Mouse (Mus musculus) cerebellum, adult 11 months (tissue): ENCODE measurements at regions not wholly inside any gene's neighbourhood (a gene's known extent, or its start where the extent isn't known, plus 50 kb on each side); places are given as distances from the start of the nearest gene placed in this dataset.
A peak's percentile ranks its signal among the peaks of the same experiment; 100 is the strongest.

Experiments used
- DNase-seq: peaks from one replicate; pipeline ENCODE4 v3.0.0; 2022

- no peak for DNase-seq
These were observed 443.4 kb upstream of the Zmiz1 start for GRCm38 (mm10) chr14:25015288-25016238.

GRCm38 (mm10) chr14:25017860-25018259 is 441.1 kb upstream of the Zmiz1 start:
- no peak for DNase-seq

GRCm38 (mm10) chr14:25019306-25019905 is 439.6 kb upstream of the Zmiz1 start:
- DNase-seq = no peak

- DNase-seq = no peak
These were observed 436.3 kb upstream of the Zmiz1 start for GRCm38 (mm10) chr14:25022523-25023269.

GRCm38 (mm10) chr14:25023270-25023800 is 435.6 kb upstream of the Zmiz1 start:
- DNase-seq = no peak

- peak; percentile 50 for DNase-seq
These were observed 433.9 kb upstream of the Zmiz1 start for GRCm38 (mm10) chr14:25025074-25025473.

- DNase-seq = peak; percentile 67
These were observed 431.9 kb upstream of the Zmiz1 start for GRCm38 (mm10) chr14:25027076-25027475.

GRCm38 (mm10) chr14:25027842-25028241 is 431.1 kb upstream of the Zmiz1 start:
- no peak for DNase-seq

- DNase-seq = no peak
These were observed 428.1 kb upstream of the Zmiz1 start for GRCm38 (mm10) chr14:25030881-25031280.

GRCm38 (mm10) chr14:25031756-25032680 is 427.0 kb upstream of the Zmiz1 start:
- no peak for DNase-seq

- no peak for DNase-seq
These were observed 426.1 kb upstream of the Zmiz1 start for GRCm38 (mm10) chr14:25032899-25033298.

- no peak for DNase-seq
These were observed 416.7 kb upstream of the Zmiz1 start for GRCm38 (mm10) chr14:25042265-25042664.

- DNase-seq = no peak
These were observed 414.9 kb upstream of the Zmiz1 start for GRCm38 (mm10) chr14:25044106-25044505.

- DNase-seq = no peak
These were observed 414.1 kb upstream of the Zmiz1 start for GRCm38 (mm10) chr14:25044867-25045266.

GRCm38 (mm10) chr14:25050674-25051251 is 408.2 kb upstream of the Zmiz1 start:
- DNase-seq = no peak

- DNase-seq = no peak
These were observed 406.8 kb upstream of the Zmiz1 start for GRCm38 (mm10) chr14:25052175-25052574.

- DNase-seq = no peak
These were observed 399.6 kb upstream of the Zmiz1 start for GRCm38 (mm10) chr14:25059351-25059750.

GRCm38 (mm10) chr14:25060285-25060684 is 398.7 kb upstream of the Zmiz1 start:
- no peak for DNase-seq

- no peak for DNase-seq
These were observed 395.9 kb upstream of the Zmiz1 start for GRCm38 (mm10) chr14:25063090-25063489.

- DNase-seq = no peak
These were observed 394.6 kb upstream of the Zmiz1 start for GRCm38 (mm10) chr14:25064190-25064947.

GRCm38 (mm10) chr14:25067435-25067834 is 391.6 kb upstream of the Zmiz1 start:
- DNase-seq = no peak
